Mouse (Mus musculus) activated CD4-positive, CD25-positive, alpha-beta regulatory T cell, adult 9 weeks (primary cell): Measurements from ENCODE around the gene Helt. TPM values are rescaled to one million over a fixed set of nuclear protein-coding genes. Genes with fewer than 3 reads are reported as not detected.

ENCODE experiments used
- polyA plus RNA-seq: library from polyadenylated mRNA; unstranded; fragments of 100-300 nt; shearing (Covaris generic); gene quantifications from one replicate; pipeline ENCODE4 v1.2.1, GENCODE M21; 2017

Gene Helt
- polyA plus RNA-seq = not detected

GRCm38 (mm10) chr8:46294181-46294892 is at the start of gene Helt:
Helt (minus strand) TSS chr8:46294671.

Other genes starting within 250 kb of the Helt start
- 35.6 TPM for gene Cfap97, start 142.9 kb downstream of the Helt start, polyA plus RNA-seq
- gene Snx25, start 142.5 kb downstream of the Helt start, polyA plus RNA-seq = 5.7 TPM
- gene Slc25a4, start 83.4 kb downstream of the Helt start, polyA plus RNA-seq = 123 TPM
- 11.6 TPM for gene Acsl1, start 176.4 kb upstream of the Helt start, polyA plus RNA-seq